Mouse (Mus musculus): Measurements from ENCODE around the gene Prdm1.

DNA sequence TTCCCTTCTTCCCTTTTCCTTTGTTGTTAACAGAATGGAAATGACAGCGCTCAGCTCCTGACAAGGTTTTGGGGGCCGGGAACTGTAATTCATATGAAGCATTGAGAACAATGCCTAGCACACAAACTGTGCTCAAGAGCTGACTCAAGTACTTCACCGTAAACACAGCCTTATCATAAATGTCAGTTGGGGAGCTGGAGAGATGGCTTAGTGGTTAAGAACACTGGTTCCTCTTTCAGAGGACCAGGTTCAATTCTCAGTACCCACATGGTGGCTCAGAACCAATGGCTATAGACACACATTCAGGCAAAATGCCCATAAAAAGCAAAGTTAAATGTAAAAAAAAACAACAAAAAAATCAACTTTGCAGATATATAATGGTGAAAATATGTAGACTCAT is 52.9 kb downstream of the Prdm1 start:
- TF ChIP-seq CTCF (IDR thresholded peaks at IDR 0.05; ENCODE audit: control insufficient read depth, insufficient read depth, low read length) (no peak), POLR2A (IDR thresholded peaks at IDR 0.05; ENCODE audit: borderline replicate concordance, control insufficient read depth, low read depth, low read length) (no peak)
